Mouse (Mus musculus) c-Kit-positive CD71-positive TER-119-negative erythroid progenitor cells, embryonic 14.5 days (primary cell): ENCODE data around the gene Ifitm2.

Experiments
- DNase-seq: peaks from one replicate; pipeline ENCODE4 v3.0.0-alpha.2; 2013; ENCODE audit warnings: low read depth

Ifitm2 gene

GRCm38 (mm10) chr7:140967862-140968591, 12.2 kb upstream of the Ifitm2 start:
- no peak for DNase-seq

- no peak for DNase-seq
Observed at GRCm38 (mm10) chr7:140966921-140967320, 11.1 kb upstream of the Ifitm2 start, which contains the start of gene Ifitm1. Gene Ifitm1 (plus strand): TSS chr7:140967221.

GRCm38 (mm10) chr7:140962733-140963132, 6.9 kb upstream of the Ifitm2 start:
- DNase-seq = no peak

- no peak for DNase-seq
Observed at GRCm38 (mm10) chr7:140961416-140961815, 5.6 kb upstream of the Ifitm2 start.

GRCm38 (mm10) chr7:140960026-140960425, 4.2 kb upstream of the Ifitm2 start:
- DNase-seq = no peak

- DNase-seq = peak; percentile 31
Observed at GRCm38 (mm10) chr7:140959181-140959901, 3.6 kb upstream of the Ifitm2 start.

- no peak for DNase-seq
Observed at GRCm38 (mm10) chr7:140956556-140956869, 726 bp upstream of the Ifitm2 start.

GRCm38 (mm10) chr7:140955342-140955741, 445 bp downstream of the Ifitm2 start:
- DNase-seq = peak; percentile 17

- DNase-seq = no peak
Observed at GRCm38 (mm10) chr7:140954733-140955071, 1.1 kb downstream of the Ifitm2 start.

GRCm38 (mm10) chr7:140953800-140954732, 1.7 kb downstream of the Ifitm2 start:
- no peak for DNase-seq

- no peak for DNase-seq
Observed at GRCm38 (mm10) chr7:140953133-140953532, 2.7 kb downstream of the Ifitm2 start.

- no peak for DNase-seq
Observed at GRCm38 (mm10) chr7:140952441-140952840, 3.3 kb downstream of the Ifitm2 start.

GRCm38 (mm10) chr7:140951765-140952164, 4.0 kb downstream of the Ifitm2 start:
- no peak for DNase-seq

GRCm38 (mm10) chr7:140951051-140951450, 4.7 kb downstream of the Ifitm2 start:
- no peak for DNase-seq

GRCm38 (mm10) chr7:140949824-140950530, 5.8 kb downstream of the Ifitm2 start, which contains the start of gene Ifitm5:
Gene Ifitm5 (minus strand): TSS chr7:140950291.
- DNase-seq = no peak

- DNase-seq = no peak
Observed at GRCm38 (mm10) chr7:140949255-140949654, 6.5 kb downstream of the Ifitm2 start.

GRCm38 (mm10) chr7:140948161-140948560, 7.6 kb downstream of the Ifitm2 start:
- DNase-seq = no peak

GRCm38 (mm10) chr7:140946980-140947379, 8.8 kb downstream of the Ifitm2 start:
- no peak for DNase-seq

- DNase-seq = no peak
Observed at GRCm38 (mm10) chr7:140946311-140946710, 9.5 kb downstream of the Ifitm2 start.

- DNase-seq = no peak
Observed at GRCm38 (mm10) chr7:140945247-140945646, 10.5 kb downstream of the Ifitm2 start.

GRCm38 (mm10) chr7:140944236-140944635, 11.6 kb downstream of the Ifitm2 start:
- no peak for DNase-seq

- no peak for DNase-seq
Observed at GRCm38 (mm10) chr7:140943356-140943755, 12.4 kb downstream of the Ifitm2 start.
